Mouse (Mus musculus) frontal cortex, postnatal 25 days (tissue): ENCODE data around the gene Mtg1.
A peak's percentile ranks its signal among the peaks of the same experiment; 100 is the strongest.

Experiments
- DNase-seq, 2 experiments: peaks; one replicate each; pipeline ENCODE4 v3.0.0; 2022; ENCODE audit warnings: low spot score in 2 of 2

Mtg1 gene

DNA sequence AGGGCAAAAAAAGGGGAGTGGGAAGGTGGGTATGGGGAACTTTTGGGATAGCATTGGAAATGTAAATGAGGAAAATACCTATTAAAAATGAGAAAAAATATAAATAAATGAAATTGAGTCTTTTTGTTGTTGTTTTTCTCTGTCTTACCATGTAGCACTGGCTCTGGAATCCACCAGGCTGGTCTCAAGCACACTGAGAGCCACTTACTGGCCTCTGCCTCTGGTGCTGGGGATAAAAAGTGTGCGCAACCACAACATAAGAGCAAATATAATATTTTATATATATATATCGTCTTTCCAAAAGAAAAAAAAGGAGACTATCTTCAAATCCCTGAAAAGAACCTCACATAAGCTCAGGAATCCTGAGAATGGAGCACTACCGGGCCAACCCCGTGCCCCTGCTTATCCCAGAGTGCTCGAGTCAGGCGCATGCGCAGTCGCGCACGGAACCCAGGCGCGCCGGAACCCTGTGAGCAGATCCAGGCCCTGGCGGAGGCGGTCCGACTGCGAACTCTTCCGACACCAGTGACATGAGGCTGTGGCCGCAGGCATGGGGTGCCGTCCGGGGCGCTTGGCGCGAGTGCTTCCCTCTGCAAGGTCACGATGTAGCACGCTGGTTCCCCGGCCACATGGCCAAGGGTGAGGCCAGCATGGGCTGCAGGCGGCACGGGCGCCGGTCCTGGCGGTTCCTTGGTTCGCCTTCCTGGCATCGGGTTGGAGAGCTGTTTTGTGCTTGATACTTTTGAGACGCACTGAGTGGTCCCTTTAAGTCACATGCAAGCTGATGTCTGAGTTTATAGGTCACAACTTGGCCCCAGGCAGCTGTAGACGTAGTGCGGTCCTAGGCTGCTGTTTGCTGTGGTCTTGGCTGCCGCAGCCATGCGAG, at the start of gene Mtg1:
Mtg1 (plus strand) TSS at position 430 of the 886 bp plus-strand sequence.
- DNase-seq: peak; percentile 98 to 99

DNA sequence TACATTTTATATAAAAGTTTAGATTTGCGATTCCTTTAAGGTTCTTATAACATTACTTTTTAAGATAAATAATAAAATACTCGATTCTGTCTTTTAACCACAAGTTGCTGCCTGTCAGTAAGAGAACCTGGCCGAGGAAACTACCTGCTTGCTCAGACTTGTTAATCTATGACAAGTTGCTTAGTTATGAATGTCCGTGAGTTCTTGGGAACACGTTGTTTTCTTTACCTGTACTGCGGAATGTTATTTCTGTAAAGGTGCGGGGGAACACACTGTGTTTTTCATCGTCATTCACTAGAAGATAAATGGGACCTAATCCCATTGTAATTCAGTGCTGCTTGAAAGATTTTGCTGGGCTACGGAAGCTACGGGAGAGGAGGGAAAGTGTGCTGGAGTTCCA, 46.8 kb upstream of the Mtg1 start:
- no peak for DNase-seq

DNA sequence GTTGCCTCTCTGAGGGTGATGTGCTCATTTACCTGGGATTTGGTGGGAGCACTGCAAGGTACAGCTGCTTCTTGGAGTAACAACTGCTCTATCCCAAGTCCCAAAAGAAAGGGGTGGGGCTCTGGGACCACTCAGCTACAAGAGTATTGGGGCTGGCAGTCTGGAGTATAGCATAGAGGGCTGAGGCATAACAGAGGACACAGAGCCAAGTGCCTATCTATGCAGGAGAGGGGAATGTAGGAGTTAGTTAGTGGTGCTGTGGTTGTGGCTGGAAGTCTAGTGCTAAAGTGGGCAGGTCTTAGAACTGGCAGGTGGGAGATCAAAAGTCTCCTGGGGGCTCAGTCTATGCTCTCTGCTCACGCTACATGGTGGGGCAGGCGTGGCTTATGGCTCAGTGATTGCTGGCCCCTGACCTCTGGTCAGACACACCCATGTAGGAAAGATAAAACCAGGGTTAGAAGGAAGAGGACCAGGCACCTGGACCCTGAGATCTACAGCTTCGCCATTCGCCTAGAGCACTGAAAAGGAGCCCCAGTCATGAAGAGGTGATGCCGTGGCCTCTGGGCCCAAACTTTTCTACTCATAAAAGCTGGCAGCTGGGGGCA, 44.3 kb upstream of the Mtg1 start, which contains the start of gene Prap1:
Prap1 (plus strand) TSS at position 472 of the 605 bp plus-strand sequence.
- DNase-seq: no peak

DNA sequence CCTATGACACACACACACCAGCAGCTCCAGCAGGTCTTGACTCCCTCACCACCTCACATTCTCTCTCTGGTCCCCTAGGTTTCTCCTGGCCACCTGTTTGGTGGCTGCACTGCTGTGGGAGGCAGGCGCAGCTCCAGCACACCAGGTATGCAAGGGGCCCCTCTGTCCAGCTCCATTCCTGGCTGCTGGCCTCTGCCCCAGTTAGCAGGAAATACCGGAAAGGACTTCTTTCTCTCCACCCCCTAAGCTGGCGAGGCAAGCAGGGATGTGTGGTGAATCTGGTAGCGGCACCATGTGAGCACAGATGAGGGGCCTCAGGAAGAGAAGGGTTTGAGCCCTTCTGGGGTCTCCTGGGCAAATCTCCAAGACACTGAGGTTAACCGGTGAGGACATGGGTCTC, 42.4 kb upstream of the Mtg1 start:
- no peak for DNase-seq

DNA sequence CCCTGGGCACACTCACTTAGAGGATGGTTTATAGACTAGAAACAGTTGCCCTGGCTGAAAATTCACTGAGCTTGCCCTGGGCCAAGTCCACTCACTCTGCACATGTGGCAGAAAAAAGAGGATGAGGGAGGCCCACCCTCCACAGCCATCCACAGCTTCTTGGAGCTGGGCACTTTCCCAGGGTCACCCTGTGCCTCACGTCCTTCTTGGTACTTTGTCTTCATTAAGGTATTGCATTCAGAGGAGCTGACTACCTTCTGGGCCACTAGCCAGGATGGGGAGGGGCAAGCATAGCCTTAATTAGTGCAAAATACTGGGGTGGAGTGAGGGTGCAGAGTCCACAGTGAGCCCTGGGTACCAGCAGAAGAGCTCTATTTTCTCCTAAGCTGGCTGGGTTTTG, 41.8 kb upstream of the Mtg1 start:
- DNase-seq: no peak

DNA sequence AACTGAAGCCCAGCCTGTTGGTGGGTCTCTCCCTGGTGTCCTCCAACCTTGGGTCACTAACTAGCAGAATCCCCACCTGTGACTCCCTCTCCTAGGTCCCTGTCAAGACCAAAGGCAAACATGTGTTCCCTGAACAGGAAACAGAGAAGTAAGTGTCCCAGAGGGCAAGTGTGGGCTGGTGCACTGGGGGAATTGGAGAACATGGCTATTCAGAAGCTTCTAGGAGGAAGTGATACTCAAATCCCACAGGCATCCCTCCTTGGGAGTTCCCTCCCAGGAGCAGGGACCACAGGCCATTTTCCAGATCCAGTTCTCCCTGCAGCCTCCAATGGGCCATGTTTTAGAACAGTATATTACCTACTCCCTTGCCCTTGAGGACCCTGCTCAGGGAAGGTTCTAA, 41.3 kb upstream of the Mtg1 start:
- no peak for DNase-seq

DNA sequence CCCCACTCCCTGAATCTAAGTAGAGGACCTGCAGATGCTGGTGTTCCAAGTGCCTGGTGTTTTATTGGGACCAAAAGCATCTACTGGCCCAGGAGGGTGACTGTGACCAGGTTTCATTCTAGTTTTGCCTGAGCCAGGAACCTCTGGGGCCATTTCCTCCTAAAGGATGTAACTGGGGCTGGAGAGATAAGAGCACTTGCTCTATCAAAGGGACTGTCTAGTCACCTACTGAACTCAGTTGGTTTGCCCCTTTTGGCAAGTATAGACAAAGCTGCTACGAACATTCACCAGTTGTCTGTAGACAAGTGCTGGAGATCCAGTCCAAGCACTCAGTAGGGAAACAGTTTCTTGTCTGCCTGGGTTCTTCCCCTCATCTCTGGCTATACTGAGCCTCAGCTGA, 38.9 kb upstream of the Mtg1 start:
- DNase-seq: no peak

DNA sequence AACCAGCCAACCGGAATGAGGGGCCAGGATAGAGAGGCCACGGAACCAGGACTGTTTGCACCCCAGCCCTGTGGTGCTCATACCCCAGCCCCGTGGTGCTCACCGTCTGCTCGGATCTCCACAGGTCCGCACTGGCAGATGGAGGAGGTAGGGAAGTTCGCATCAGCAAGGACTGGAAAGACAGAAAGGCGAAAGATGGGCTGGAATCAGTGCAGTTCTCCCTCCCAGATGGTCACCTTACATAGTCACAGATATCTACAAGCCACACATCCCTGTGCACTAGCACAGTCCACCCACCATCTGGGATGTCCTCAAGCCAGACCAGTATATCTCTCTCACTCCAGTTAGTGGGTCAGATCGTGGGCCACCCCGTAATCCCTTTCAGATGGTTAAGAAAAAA, 35.9 kb upstream of the Mtg1 start:
- DNase-seq: no peak

DNA sequence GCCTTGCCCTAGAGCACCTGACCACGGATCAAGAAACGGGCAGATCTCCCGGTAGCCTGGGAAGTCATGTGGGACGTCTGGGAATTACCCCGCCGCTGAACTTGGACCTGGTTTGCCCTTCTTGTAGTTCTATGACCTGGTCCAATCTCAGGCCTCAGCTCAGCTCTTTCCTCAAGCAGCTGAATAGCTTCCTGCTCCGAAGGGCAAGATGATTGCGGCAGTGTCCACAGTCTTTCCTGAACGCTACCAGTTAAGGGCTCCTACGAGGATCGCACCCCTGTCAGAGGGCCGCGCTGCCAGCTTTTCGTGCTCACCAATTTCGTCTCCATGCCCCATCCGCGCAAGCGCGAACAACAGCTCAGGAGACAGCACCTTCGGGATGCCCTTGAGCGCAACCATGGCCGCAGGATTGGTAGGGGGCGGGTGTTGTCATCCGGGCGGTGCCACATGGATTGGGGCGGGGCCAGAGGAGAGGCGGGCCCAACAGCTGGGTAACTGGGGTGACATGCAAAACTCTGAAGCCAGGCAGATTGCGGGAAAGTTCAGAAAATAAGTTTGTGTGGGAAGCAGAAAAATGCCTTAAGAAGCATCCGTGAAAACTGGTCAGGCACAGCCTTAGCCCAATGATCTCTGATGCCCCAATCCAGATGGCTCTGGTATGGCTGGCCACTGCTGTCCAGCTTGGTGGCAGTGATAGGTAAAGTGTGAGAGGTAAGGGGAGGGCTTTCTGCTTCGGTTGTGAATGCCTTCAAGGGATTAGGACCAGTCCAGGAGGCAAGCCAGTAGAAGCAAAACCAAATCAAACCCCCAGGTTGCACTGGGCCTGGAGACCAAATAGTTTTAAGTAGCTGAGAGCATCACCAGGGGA, 35.1 kb upstream of the Mtg1 start, which contains the start of gene Fuom:
Fuom (minus strand) TSS at position 449 of the 868 bp plus-strand sequence.
- DNase-seq: peak; percentile 59 to 74

DNA sequence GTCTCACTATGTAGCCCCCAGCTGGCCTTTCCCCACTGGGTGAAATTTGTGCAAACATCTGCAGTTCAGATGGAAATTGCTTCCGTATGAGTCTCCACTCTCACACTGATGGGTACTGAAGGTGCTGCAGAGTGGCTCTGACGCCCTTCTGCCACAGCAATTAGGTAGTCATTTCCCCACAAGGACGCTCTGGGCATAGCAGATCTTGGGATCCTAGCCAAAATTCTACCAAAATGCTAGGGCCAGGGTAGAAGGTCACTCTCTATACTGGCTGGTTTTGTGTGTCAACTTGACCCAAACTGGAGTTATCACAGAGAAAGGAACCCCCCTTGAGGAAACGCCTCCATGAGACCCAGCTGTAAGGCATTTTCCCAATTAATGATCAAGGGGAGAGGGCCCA, 33.4 kb upstream of the Mtg1 start:
- no peak for DNase-seq

DNA sequence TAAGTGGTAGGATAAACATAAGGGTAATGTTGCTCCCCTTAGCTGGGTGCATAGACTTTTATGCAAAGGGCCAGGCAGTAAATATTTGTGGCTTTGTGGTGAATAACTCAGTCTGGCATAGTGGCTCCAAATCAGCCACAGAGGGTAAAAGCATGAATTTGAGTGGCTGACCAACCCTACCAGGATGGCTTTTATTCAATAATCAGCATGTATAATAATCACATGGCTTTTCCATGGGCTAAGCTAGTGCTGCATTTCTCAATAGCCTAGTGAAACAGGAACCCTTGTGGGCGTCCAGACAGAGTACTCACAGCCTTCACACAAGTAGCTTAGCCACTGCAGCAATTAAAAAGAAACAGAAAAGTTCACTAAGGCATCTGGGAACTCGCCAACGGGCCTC, 25.4 kb upstream of the Mtg1 start:
- no peak for DNase-seq

DNA sequence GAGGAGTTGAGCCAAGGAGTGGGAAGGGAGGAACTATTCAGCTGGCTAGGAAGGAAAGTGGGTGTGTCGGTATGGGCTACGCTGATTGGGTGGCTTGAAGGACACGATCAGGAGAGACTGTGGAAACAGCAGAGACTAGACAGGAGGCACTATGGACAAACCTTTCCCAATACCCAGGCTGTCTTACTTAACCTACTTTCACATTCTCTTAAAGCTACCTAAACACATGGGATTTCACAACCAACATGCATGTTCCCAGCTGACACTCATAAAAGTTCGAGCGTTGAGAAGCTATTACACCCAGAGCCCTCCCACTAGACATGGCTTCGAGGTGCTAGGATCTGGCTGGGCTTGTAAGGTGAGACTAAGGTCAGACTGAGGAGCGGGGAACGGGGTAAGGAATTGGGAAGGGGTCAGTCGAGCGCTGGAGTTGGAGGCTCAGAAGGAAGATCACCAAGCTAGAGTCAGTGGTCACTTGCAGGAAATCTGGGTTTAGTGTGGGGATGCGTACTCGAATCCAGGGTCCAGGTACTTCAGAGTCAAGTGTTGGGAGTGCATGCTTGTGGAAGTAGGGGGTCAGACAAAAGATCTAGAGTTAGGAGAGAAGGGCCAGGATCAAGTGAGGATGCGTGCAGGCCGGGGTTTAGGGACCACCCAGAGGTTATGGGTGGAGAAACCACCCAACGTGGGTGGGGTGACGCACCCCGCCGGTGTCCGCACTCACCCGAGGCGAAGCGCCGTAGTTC, 21.6 kb upstream of the Mtg1 start, which contains the start of gene Paox:
Paox (plus strand) TSS at position 217 of the 746 bp plus-strand sequence.
- DNase-seq: peak in 1 of 2 experiments; percentile 35

DNA sequence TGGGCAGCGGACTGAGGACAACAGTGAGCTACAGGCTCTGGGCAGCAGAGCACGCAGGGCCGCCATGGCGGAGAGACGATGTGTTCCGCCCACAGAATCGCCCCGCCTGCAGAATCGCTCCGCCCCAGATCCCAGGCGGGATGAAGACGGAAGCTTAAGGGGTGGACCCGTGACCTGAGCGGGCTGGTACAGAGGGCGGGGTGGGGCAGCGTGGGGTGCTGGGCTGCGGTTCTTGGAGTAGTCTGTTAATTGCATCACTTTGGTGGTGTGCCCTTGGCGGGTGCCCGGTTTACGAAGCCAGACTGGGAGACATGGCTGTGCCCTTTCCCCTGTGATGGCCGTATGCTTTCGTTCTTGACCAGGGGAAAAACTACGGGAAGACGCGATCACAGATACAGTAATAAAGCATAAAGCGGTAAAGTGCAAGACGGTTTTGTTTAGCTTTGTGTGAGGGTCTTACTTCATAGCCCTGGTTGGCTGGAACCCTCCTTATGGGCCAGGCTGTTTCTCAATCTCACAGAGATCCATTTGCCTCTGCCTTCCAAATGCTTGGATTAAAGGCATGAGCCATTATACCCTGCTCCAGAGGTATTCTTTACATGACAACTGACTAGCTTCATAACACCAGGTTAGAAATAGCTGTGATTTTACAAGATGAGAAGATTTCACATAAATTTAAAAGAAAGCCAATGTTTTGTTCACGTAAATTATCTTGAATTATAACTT, 20.9 kb upstream of the Mtg1 start, which contains the start of gene Echs1:
Echs1 (minus strand) TSS at position 148 of the 726 bp plus-strand sequence.
- peak; percentile 61 to 73 for DNase-seq

DNA sequence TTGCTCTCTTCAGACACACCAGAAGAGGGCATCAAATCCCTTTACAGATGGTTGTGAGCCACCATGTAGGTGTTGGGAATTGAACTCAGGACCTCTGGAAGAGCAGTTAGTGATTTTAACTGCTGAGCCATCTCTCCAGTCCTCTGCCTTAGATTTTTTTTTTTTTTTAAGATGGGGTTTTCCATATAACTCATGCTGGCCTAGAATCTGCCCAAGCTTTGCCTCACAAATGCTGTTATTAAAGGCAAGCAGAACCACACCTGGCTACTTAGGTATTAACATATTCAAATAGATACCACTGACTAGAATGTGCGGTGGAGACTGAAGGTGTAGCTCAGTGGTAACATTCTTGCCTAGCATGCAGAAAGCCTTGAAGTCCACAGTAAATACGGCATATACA, 16.9 kb upstream of the Mtg1 start:
- no peak for DNase-seq

DNA sequence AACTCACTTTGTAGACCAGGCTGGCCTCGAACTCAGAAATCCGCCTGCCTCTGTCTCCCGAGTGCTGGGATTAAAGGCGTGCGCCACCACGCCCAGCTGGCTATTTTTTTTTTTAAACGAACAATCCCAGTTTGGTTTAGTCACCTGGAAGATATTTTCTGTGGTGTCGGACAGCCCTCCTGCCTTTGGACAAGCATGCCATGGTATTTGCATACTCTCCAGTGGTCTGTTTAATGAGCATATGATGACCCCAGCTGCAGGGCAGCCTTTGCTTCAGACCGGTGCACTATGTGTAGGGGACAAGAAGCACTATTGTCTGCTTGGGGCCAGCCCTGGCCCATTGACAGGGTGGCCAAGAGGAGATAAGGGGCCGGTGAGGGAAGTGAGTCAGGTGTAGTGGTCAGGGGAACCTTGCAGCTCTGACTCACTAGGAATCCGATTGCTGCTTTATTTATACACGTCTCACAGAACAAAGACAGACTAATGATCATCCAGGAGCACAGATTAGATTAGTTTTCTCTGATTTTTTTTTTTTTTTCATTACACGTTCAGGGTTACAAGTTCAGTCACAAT, 15.9 kb upstream of the Mtg1 start:
- DNase-seq: no peak

DNA sequence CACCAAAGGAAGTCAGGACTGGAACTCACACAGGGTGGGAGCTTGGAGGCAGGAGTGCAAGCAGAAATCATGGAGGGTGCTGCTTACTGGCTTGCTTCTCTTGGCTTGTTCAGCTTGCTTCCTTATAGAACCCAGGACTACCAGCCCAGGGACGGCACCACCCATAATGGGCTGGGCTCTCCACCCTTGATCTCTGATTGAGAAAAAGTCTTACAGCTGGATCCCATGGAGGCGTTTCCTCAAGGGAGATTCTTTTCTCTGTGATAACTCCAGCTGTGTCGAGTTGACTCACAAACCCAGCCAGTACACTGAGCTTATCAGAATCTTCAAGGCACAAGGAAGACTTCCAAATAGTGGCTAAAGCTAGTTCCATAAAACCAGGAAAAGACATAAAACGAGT, 14.6 kb upstream of the Mtg1 start:
- DNase-seq: no peak

DNA sequence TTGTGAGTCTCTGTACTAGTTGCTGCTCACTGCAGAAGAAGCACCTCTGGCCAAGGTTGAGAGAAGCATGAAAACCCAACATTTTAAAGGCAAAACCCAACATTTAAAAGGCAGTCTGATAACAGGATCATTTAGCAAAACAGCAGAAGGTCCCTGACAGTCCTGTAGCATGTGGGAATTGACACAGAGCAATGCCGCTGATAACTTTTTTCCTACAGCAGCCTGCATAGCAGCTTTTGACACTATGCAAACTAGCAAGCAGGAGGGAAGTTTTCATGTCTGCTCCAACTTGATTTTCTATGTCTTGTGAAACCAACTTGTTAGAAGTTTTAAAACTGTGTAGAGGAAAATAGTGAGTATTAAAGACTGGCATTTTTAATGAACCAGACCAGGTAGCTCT, 13.0 kb upstream of the Mtg1 start:
- no peak for DNase-seq

DNA sequence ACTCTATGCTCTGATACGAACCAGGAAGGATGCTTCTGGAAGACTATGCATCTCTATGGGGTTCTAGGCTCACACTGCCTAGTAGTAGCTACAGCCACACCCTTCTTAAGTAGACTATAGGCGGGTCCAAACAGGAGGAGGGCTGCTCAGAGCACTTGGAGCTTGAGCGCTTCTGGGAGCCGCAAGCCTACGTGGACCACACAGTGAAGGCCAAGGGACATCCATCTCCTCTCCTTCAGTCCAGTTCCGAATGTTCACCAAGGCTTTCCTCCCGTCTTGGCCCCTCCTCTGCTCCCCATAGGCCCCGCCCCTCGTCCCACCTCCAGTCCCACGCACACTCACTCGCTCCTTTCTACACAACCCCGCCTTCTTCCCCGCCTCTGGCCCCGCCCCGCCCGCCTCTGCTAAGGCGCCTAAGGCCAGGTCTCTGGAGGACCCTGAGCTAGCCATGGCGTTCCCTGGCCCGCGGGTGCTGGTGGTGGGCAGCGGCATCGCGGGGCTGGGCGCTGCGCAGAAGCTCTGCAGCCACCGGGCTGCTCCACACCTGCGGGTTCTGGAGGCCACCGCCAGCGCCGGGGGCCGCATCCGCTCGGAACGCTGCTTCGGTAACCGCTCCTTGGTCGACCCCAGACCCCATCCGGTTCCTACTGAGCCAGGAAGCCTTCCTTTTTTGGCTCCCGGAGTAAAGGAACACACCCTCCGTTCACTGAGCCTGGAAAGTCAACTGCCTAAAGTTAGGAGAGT, 11.9 kb upstream of the Mtg1 start:
- peak; percentile 61 to 72 for DNase-seq

DNA sequence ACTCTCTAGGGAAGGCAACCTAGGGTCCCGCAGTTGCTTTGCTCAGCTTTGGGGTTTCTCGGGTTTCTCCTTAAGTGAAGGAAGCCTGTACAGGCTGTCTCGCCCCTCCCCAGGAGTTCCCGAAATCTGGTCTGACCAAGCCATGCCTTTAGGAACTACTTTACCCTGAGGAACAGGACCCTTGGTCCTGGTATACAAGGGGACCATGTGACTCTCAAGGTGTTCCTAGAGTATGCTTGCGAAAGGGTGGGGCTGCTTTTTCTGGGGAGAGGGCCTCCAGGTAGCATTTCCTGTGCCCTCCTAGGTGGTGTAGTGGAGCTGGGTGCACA, 11.4 kb upstream of the Mtg1 start:
- DNase-seq: no peak

DNA sequence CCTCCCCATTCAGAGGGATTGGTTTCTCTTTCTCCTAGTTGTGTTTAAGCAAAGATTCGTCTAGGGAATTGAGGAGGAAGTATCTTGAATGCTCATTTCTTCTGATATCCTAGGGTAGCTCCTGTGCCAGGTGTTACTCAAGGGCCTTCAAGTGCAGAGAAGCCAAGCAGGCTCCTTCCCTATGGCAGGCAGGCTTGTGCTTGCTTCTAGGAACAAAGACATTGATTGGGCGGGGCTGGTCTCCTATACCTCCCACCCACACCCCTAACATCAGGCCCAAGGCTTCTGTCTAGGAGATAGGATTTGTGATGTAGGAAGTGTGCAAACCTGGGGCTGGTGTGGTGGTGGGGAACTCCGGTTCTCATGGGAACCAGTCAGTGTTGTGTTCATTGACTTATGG, 10.4 kb upstream of the Mtg1 start:
- no peak for DNase-seq
